Mouse (Mus musculus) spleen, adult 2 months (tissue): ENCODE results near the gene Thoc5.

ENCODE experiments used
- CTCF ChIP-seq: fragments of 200-500 bp; IDR thresholded peaks from 2 replicates; pipeline ENCODE4 v1.5.1; 2011; ENCODE audit warnings: mild to moderate bottlenecking, inconsistent platforms; ENCODE audit not compliant: insufficient read depth, insufficient read length, insufficient replicate concordance; ENCODE audit errors: extremely low read depth
- POLR2A ChIP-seq: fragments of 200-500 bp; IDR thresholded peaks from 2 replicates; pipeline ENCODE4 v1.6.1; 2011; ENCODE audit warnings: low read depth, low read length, inconsistent platforms

DNA sequence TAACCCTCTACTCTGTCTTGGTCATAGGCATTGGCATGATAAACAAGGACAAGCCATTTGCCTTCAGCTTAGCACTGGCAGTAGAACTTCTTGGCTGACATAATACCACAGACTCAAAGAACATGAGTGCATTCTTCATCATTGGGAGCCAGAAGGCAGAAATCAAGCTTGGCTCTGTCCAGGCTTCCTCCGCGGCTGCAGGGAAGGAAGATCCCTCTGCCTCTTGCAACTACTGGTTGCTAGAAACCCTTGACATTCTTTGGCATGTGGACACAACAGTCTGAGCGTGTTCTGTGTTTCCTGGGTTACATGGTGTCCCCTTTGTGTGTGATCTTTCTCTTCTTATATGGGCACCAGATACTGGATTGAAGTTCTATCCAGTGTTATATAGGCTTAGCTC, 8.1 kb upstream of the Thoc5 start:
- TF ChIP-seq CTCF: no peak
- no peak for TF ChIP-seq POLR2A
